Mouse (Mus musculus): ENCODE measurements at regions not wholly inside any gene's neighbourhood (a gene's known extent, or its start where the extent isn't known, plus 50 kb on each side); places are given as distances from the start of the nearest gene placed in this dataset.

DNA sequence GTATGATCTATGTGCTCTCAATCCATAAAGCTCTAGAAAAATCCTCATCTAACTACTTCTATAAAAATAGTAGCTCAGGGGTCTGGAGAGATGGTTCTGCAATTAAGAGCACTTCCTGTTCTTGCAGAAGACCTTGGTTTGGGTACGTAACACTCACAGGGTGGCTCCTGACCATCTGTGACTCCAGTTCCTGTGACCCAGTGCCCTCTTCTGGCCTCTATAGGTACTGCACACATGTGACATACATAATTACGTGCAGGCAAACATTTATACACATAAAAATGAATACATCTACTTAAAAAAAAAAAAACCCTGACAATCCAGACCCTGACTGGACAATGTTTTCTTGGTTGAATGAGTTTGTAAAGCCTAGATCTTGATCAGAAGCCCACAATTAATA is 347.2 kb upstream of the Tmpo start:
- TF ChIP-seq BHLHE40 (IDR thresholded peaks at IDR 0.05; ENCODE audit: low read depth, low read length) (no peak), POLR2A (IDR thresholded peaks at IDR 0.05; ENCODE audit: low read depth, low read length) (no peak), NRF1 (IDR thresholded peaks at IDR 0.05; ENCODE audit: low read depth, low read length) (no peak)
